Mouse (Mus musculus): ENCODE data around the gene Ucp1. TPM values are rescaled to one million over a fixed set of nuclear protein-coding genes. Genes with fewer than 3 reads are reported as not detected.

Gene Ucp1
- polyA plus RNA-seq, 1 experiment from 2014 or later = not detected

- no peak for DNase-seq (ENCODE audit: low spot score)
- H3K27ac ChIP-seq (replicated peaks; ENCODE audit: low read depth, low read length) = no peak overlapping the region
- no peaks in the 10 kb centered on the region; the same call in 1 of the 2 replicates for H3K36me3 ChIP-seq (ENCODE audit: control insufficient read depth, insufficient read depth, low read length)
- H3K9ac ChIP-seq (ENCODE audit: low read length) = no peak overlapping the region
- no peaks in the 10 kb centered on the region for H3K9me3 ChIP-seq (ENCODE audit: control insufficient read depth, low read length)
- H3K4me3 ChIP-seq (ENCODE audit: low read depth, low read length) = no peak overlapping the region
- 85% methylated on average over 2 of the region's 2 CpGs for WGBS
- no peaks in the 10 kb centered on the region for H3K4me1 ChIP-seq (ENCODE audit: control insufficient read depth, insufficient read depth, low read length)
- no peak for ATAC-seq (ENCODE audit: insufficient number of reproducible peaks, low FRiP score, low TSS enrichment, low read depth)
- no peaks in the 10 kb centered on the region for H3K27me3 ChIP-seq (ENCODE audit: control insufficient read depth, insufficient read depth, low read length)
- H3K4me2 ChIP-seq (ENCODE audit: low read depth, severe bottlenecking) = no peak overlapping the region
These were observed 25.5 kb downstream of the Ucp1 start for GRCm38 (mm10) chr8:83315691-83316090.

- WGBS = 42% methylated on average over 3 of the region's 3 CpGs
- DNase-seq (ENCODE audit: low spot score) (no peak), ATAC-seq (ENCODE audit: insufficient number of reproducible peaks, low FRiP score, low TSS enrichment, low read depth) (no peak)
- Histone ChIP-seq H3K27ac (replicated peaks; ENCODE audit: low read depth, low read length) (no peak overlapping the region), H3K4me2 (ENCODE audit: low read depth, severe bottlenecking) (no peak overlapping the region), H3K4me3 (ENCODE audit: low read depth, low read length) (no peak overlapping the region), H3K9ac (ENCODE audit: low read length) (no peak overlapping the region), H3K4me1 (ENCODE audit: control insufficient read depth, insufficient read depth, low read length) (no peaks in the 10 kb centered on the region), H3K27me3 (ENCODE audit: control insufficient read depth, insufficient read depth, low read length) (no peaks in the 10 kb centered on the region), H3K36me3 (ENCODE audit: control insufficient read depth, insufficient read depth, low read length) (no peaks in the 10 kb centered on the region; the same call in 1 of the 2 replicates), H3K9me3 (ENCODE audit: control insufficient read depth, low read length) (no peaks in the 10 kb centered on the region)
These were observed 30.4 kb downstream of the Ucp1 start for GRCm38 (mm10) chr8:83320543-83320942.

- no peak overlapping the region for H3K4me3 ChIP-seq (ENCODE audit: low read depth, low read length)
- H3K27me3 ChIP-seq (ENCODE audit: control insufficient read depth, insufficient read depth, low read length) = no peaks in the 10 kb centered on the region
- H3K4me2 ChIP-seq (ENCODE audit: low read depth, severe bottlenecking) = no peak overlapping the region
- no peak overlapping the region for H3K27ac ChIP-seq (replicated peaks; ENCODE audit: low read depth, low read length)
- 89% methylated on average over 6 of the region's 6 CpGs for WGBS
- no peaks in the 10 kb centered on the region for H3K9me3 ChIP-seq (ENCODE audit: control insufficient read depth, low read length)
- no peaks in the 10 kb centered on the region for H3K4me1 ChIP-seq (ENCODE audit: control insufficient read depth, insufficient read depth, low read length)
- no peak for ATAC-seq (ENCODE audit: insufficient number of reproducible peaks, low FRiP score, low TSS enrichment, low read depth)
- DNase-seq (ENCODE audit: low spot score) = no peak
- H3K36me3 ChIP-seq (ENCODE audit: control insufficient read depth, insufficient read depth, low read length) = peaks cover 2% of the 10 kb centered on the region; the same call in 1 of the 2 replicates
- H3K9ac ChIP-seq (ENCODE audit: low read length) = no peak overlapping the region
These were observed 32.2 kb downstream of the Ucp1 start for GRCm38 (mm10) chr8:83322374-83322773.

- DNase-seq (ENCODE audit: low spot score) (no peak), ATAC-seq (ENCODE audit: insufficient number of reproducible peaks, low FRiP score, low TSS enrichment, low read depth) (no peak)
- H3K9ac ChIP-seq (ENCODE audit: low read length) = no peak overlapping the region
- WGBS = 75% methylated on average over 2 of the region's 2 CpGs
- H3K36me3 ChIP-seq (ENCODE audit: control insufficient read depth, insufficient read depth, low read length) = peaks cover 5% of the 10 kb centered on the region; the same call in 1 of the 2 replicates
- no peak overlapping the region for H3K4me2 ChIP-seq (ENCODE audit: low read depth, severe bottlenecking)
- H3K27ac ChIP-seq (replicated peaks; ENCODE audit: low read depth, low read length) = no peak overlapping the region
- H3K4me1 ChIP-seq (ENCODE audit: control insufficient read depth, insufficient read depth, low read length) = no peaks in the 10 kb centered on the region
- no peaks in the 10 kb centered on the region for H3K9me3 ChIP-seq (ENCODE audit: control insufficient read depth, low read length)
- H3K27me3 ChIP-seq (ENCODE audit: control insufficient read depth, insufficient read depth, low read length) = no peaks in the 10 kb centered on the region
- no peak overlapping the region for H3K4me3 ChIP-seq (ENCODE audit: low read depth, low read length)
These were observed 32.9 kb downstream of the Ucp1 start for GRCm38 (mm10) chr8:83323056-83323455.

- Histone ChIP-seq H3K4me1 (ENCODE audit: control insufficient read depth, insufficient read depth, low read length) (no peaks in the 10 kb centered on the region), H3K27me3 (ENCODE audit: control insufficient read depth, insufficient read depth, low read length) (no peaks in the 10 kb centered on the region), H3K9ac (ENCODE audit: low read length) (no peak overlapping the region), H3K4me2 (ENCODE audit: low read depth, severe bottlenecking) (no peak overlapping the region), H3K27ac (replicated peaks; ENCODE audit: low read depth, low read length) (no peak overlapping the region), H3K36me3 (ENCODE audit: control insufficient read depth, insufficient read depth, low read length) (peaks cover 8% of the 10 kb centered on the region; the same call in 1 of the 2 replicates), H3K4me3 (ENCODE audit: low read depth, low read length) (no peak overlapping the region), H3K9me3 (ENCODE audit: control insufficient read depth, low read length) (no peaks in the 10 kb centered on the region)
- 92% methylated on average over 5 of the region's 5 CpGs for WGBS
- ATAC-seq (ENCODE audit: insufficient number of reproducible peaks, low FRiP score, low TSS enrichment, low read depth) (no peak), DNase-seq (ENCODE audit: low spot score) (no peak)
These were observed 37.7 kb downstream of the Ucp1 start for GRCm38 (mm10) chr8:83327889-83328288.

- H3K4me3 ChIP-seq (ENCODE audit: low read depth, low read length) = peak overlapping the region; percentile 86
- no peaks in the 10 kb centered on the region for H3K27me3 ChIP-seq (ENCODE audit: control insufficient read depth, insufficient read depth, low read length)
- no peak for ATAC-seq (ENCODE audit: insufficient number of reproducible peaks, low FRiP score, low TSS enrichment, low read depth)
- H3K9me3 ChIP-seq (ENCODE audit: control insufficient read depth, low read length) = no peaks in the 10 kb centered on the region
- peaks cover 8% of the 10 kb centered on the region; the same call in 1 of the 2 replicates for H3K36me3 ChIP-seq (ENCODE audit: control insufficient read depth, insufficient read depth, low read length)
- DNase-seq (ENCODE audit: low spot score) = peak; percentile 40
- H3K4me1 ChIP-seq (ENCODE audit: control insufficient read depth, insufficient read depth, low read length) = no peaks in the 10 kb centered on the region
- peak overlapping the region; percentile 77 for H3K9ac ChIP-seq (ENCODE audit: low read length)
- peak overlapping the region; percentile 83 for H3K4me2 ChIP-seq (ENCODE audit: low read depth, severe bottlenecking)
- H3K27ac ChIP-seq (replicated peaks; ENCODE audit: low read depth, low read length) = no peak overlapping the region
- 13% methylated on average over 7 of the region's 7 CpGs for WGBS
These were observed 41.4 kb downstream of the Ucp1 start for GRCm38 (mm10) chr8:83331567-83331898.

GRCm38 (mm10) chr8:83331899-83332697, 41.9 kb downstream of the Ucp1 start, which contains the start of gene Elmod2:
Gene Elmod2, minus strand, starts transcription at chr8:83332486.
- H3K9ac ChIP-seq (ENCODE audit: low read length) = peak within 1 kb of the TSS; percentile 77
- ATAC-seq (ENCODE audit: insufficient number of reproducible peaks, low FRiP score, low TSS enrichment, low read depth) = peak; percentile 98
- peaks cover 7% of the 10 kb centered on the region; the same call in 1 of the 2 replicates for H3K36me3 ChIP-seq (ENCODE audit: control insufficient read depth, insufficient read depth, low read length)
- H3K27ac ChIP-seq (replicated peaks; ENCODE audit: low read depth, low read length) = peak within 1 kb of the TSS; percentile 36; the same call in 1 of the 2 replicates
- no peaks in the 10 kb centered on the region for H3K9me3 ChIP-seq (ENCODE audit: control insufficient read depth, low read length)
- no peaks in the 10 kb centered on the region for H3K27me3 ChIP-seq (ENCODE audit: control insufficient read depth, insufficient read depth, low read length)
- peak within 1 kb of the TSS; percentile 83 for H3K4me2 ChIP-seq (ENCODE audit: low read depth, severe bottlenecking)
- DNase-seq (ENCODE audit: low spot score) = peak; percentile 97
- peak within 1 kb of the TSS; percentile 86 for H3K4me3 ChIP-seq (ENCODE audit: low read depth, low read length)
- H3K4me1 ChIP-seq (ENCODE audit: control insufficient read depth, insufficient read depth, low read length) = no peaks in the 10 kb centered on the region
- under 1% methylated on average over 62 of the region's 85 CpGs for WGBS

- H3K4me3 ChIP-seq (ENCODE audit: low read depth, low read length) = peak overlapping the region; percentile 86
- 7% methylated on average over 7 of the region's 7 CpGs for WGBS
- H3K4me2 ChIP-seq (ENCODE audit: low read depth, severe bottlenecking) = peak overlapping the region; percentile 83
- H3K4me1 ChIP-seq (ENCODE audit: control insufficient read depth, insufficient read depth, low read length) = no peaks in the 10 kb centered on the region
- ATAC-seq (ENCODE audit: insufficient number of reproducible peaks, low FRiP score, low TSS enrichment, low read depth) (no peak), DNase-seq (ENCODE audit: low spot score) (no peak)
- H3K27me3 ChIP-seq (ENCODE audit: control insufficient read depth, insufficient read depth, low read length) = no peaks in the 10 kb centered on the region
- no peaks in the 10 kb centered on the region for H3K9me3 ChIP-seq (ENCODE audit: control insufficient read depth, low read length)
- H3K9ac ChIP-seq (ENCODE audit: low read length) = no peak overlapping the region
- peaks cover 3% of the 10 kb centered on the region; the same call in 1 of the 2 replicates for H3K36me3 ChIP-seq (ENCODE audit: control insufficient read depth, insufficient read depth, low read length)
- no peak overlapping the region for H3K27ac ChIP-seq (replicated peaks; ENCODE audit: low read depth, low read length)
These were observed 42.7 kb downstream of the Ucp1 start for GRCm38 (mm10) chr8:83332864-83333263.

Data from limb, embryonic 11.5 days (tissue).